Mouse (Mus musculus) stomach, embryonic 16.5 days (tissue): ENCODE data around the gene Fip1l1. TPM values are rescaled to one million over a fixed set of nuclear protein-coding genes. Genes with fewer than 3 reads are reported as not detected.
A peak's percentile ranks its signal among the peaks of the same experiment; 100 is the strongest.

Experiments used
- ATAC-seq: fragments of 200-750 bp; cut with Nextera tagmentation; 2 replicates; pipeline ENCODE4 v1.8.0; 2017; ENCODE audit warnings: moderate number of reproducible peaks, moderate TSS enrichment; ENCODE audit not compliant: insufficient read depth, low FRiP score
- H3K27ac ChIP-seq: fragments of 300-500 bp; sonication (generic); 2 replicates; pipeline ENCODE4 v1.5.1; 2014; ENCODE audit warnings: low read length
- H3K27me3 ChIP-seq: fragments of 300-500 bp; sonication (generic); 2 replicates; pipeline ENCODE4 v1.6.1; 2014; ENCODE audit warnings: low read length, control low read depth, mixed read lengths; ENCODE audit not compliant: control insufficient read depth, insufficient read depth
- H3K36me3 ChIP-seq: fragments of 300-500 bp; sonication (generic); 2 replicates; pipeline ENCODE4 v1.6.1; 2014; ENCODE audit warnings: low read length; ENCODE audit not compliant: control insufficient read depth, insufficient read depth
- H3K4me1 ChIP-seq: fragments of 300-500 bp; sonication (generic); 2 replicates; pipeline ENCODE4 v1.6.1; 2014; ENCODE audit warnings: low read length, control low read depth, mixed read lengths; ENCODE audit not compliant: control insufficient read depth, insufficient read depth
- H3K4me2 ChIP-seq: fragments of 300-500 bp; sonication (generic); 2 replicates; pipeline ENCODE4 v1.6.1; 2014; ENCODE audit warnings: low read depth, low read length, mixed read lengths
- H3K4me3 ChIP-seq: fragments of 300-500 bp; sonication (generic); replicated peaks from 2 replicates; pipeline ENCODE4 v1.5.1; 2014; ENCODE audit warnings: mild to moderate bottlenecking, low read length
- H3K9ac ChIP-seq: fragments of 300-500 bp; sonication (generic); 2 replicates; pipeline ENCODE4 v1.6.1; 2014; ENCODE audit warnings: low read length
- H3K9me3 ChIP-seq: fragments of 300-500 bp; sonication (generic); replicated peaks from 2 replicates; pipeline ENCODE4 v1.6.1; 2016; ENCODE audit warnings: low read length, control low read depth; ENCODE audit not compliant: control insufficient read depth
- WGBS: fragments of 180-500 bp; shearing (Covaris S2); extraction: QIAGEN DNeasy Blood & Tissue Kit; methylation state at CpG from one replicate; pipeline ENCODE4 v1.1.7; 2014; 5-methylcytosine and 5-hydroxymethylcytosine counted together
- polyA plus RNA-seq: library from polyadenylated mRNA; unstranded; fragments of >200 nt; fragmentation: Nextera tagmentation; extraction: Ambion mirVana; gene quantifications from 2 replicates; pipeline ENCODE4 v1.2.1, GENCODE M21; 2015

Fip1l1 gene
- polyA plus RNA-seq, 1 experiment from 2014 or later: 61.8 TPM

GRCm38 (mm10) chr5:74603306-74603705, 68.1 kb downstream of the Fip1l1 start:
- ATAC-seq: no peak
- H3K9ac ChIP-seq: no peak overlapping the region
- peaks cover 5% of the 10 kb centered on the region; the same call in 1 of the 2 replicates for H3K36me3 ChIP-seq
- no peaks in the 10 kb centered on the region for H3K9me3 ChIP-seq
- no peak overlapping the region for H3K4me2 ChIP-seq
- H3K27me3 ChIP-seq: no peaks in the 10 kb centered on the region
- 71% methylated on average over 4 of the region's 4 CpGs for WGBS
- no peaks in the 10 kb centered on the region for H3K4me1 ChIP-seq
- no peak overlapping the region for H3K4me3 ChIP-seq
- no peak overlapping the region for H3K27ac ChIP-seq

GRCm38 (mm10) chr5:74606213-74606612, 71.0 kb downstream of the Fip1l1 start:
- Histone ChIP-seq H3K27ac (no peak overlapping the region), H3K36me3 (no peaks in the 10 kb centered on the region), H3K27me3 (no peaks in the 10 kb centered on the region), H3K9me3 (no peaks in the 10 kb centered on the region), H3K4me2 (no peak overlapping the region), H3K9ac (no peak overlapping the region), H3K4me1 (no peaks in the 10 kb centered on the region), H3K4me3 (no peak overlapping the region)
- no peak for ATAC-seq
- 89% methylated on average over 8 of the region's 8 CpGs for WGBS

- Histone ChIP-seq H3K9ac (no peak overlapping the region), H3K9me3 (0 out of 2 replicates have a peak, but pooled peaks cover 3% of the 10 kb centered on the region), H3K36me3 (no peaks in the 10 kb centered on the region), H3K4me3 (no peak overlapping the region), H3K4me2 (no peak overlapping the region), H3K27ac (no peak overlapping the region), H3K27me3 (no peaks in the 10 kb centered on the region), H3K4me1 (no peaks in the 10 kb centered on the region)
- ATAC-seq: no peak
- 65% methylated on average over 10 of the region's 10 CpGs for WGBS
Measured at GRCm38 (mm10) chr5:74610511-74610910, 75.3 kb downstream of the Fip1l1 start.

- Histone ChIP-seq H3K4me2 (no peak overlapping the region), H3K9ac (no peak overlapping the region), H3K36me3 (no peaks in the 10 kb centered on the region), H3K27ac (no peak overlapping the region), H3K4me1 (no peaks in the 10 kb centered on the region), H3K9me3 (0 out of 2 replicates have a peak, but pooled peaks cover 3% of the 10 kb centered on the region), H3K4me3 (no peak overlapping the region), H3K27me3 (no peaks in the 10 kb centered on the region)
- 76% methylated on average over 5 of the region's 5 CpGs for WGBS
- no peak for ATAC-seq
Measured at GRCm38 (mm10) chr5:74612713-74613112, 77.5 kb downstream of the Fip1l1 start.

GRCm38 (mm10) chr5:74613491-74614151, 78.4 kb downstream of the Fip1l1 start:
- no peak; the same call in 1 of the 2 replicates for ATAC-seq
- Histone ChIP-seq H3K27ac (no peak overlapping the region), H3K27me3 (no peaks in the 10 kb centered on the region), H3K9ac (no peak overlapping the region), H3K4me3 (no peak overlapping the region), H3K4me2 (peak overlapping the region; percentile 13), H3K4me1 (no peaks in the 10 kb centered on the region), H3K9me3 (0 out of 2 replicates have a peak, but pooled peaks cover 3% of the 10 kb centered on the region), H3K36me3 (no peaks in the 10 kb centered on the region)
- WGBS: 29% methylated on average over 18 of the region's 18 CpGs

GRCm38 (mm10) chr5:74617816-74618572, 82.7 kb downstream of the Fip1l1 start:
- no peak overlapping the region for H3K27ac ChIP-seq
- ATAC-seq: no peak
- no peak overlapping the region for H3K4me3 ChIP-seq
- H3K27me3 ChIP-seq: no peaks in the 10 kb centered on the region
- 45% methylated on average over 12 of the region's 13 CpGs for WGBS
- no peak overlapping the region for H3K4me2 ChIP-seq
- H3K9ac ChIP-seq: no peak overlapping the region
- no peaks in the 10 kb centered on the region for H3K4me1 ChIP-seq
- no peaks in the 10 kb centered on the region for H3K9me3 ChIP-seq
- no peaks in the 10 kb centered on the region for H3K36me3 ChIP-seq

- Histone ChIP-seq H3K4me3 (no peak overlapping the region), H3K4me2 (no peak overlapping the region), H3K36me3 (no peaks in the 10 kb centered on the region), H3K9ac (no peak overlapping the region), H3K27me3 (no peaks in the 10 kb centered on the region), H3K9me3 (no peaks in the 10 kb centered on the region), H3K4me1 (no peaks in the 10 kb centered on the region), H3K27ac (no peak overlapping the region)
- 65% methylated on average over 3 of the region's 3 CpGs for WGBS
- no peak for ATAC-seq
Measured at GRCm38 (mm10) chr5:74618573-74619059, 83.4 kb downstream of the Fip1l1 start.

- ATAC-seq: no peak
- WGBS: 51% methylated on average over 7 of the region's 7 CpGs
- no peaks in the 10 kb centered on the region for H3K9me3 ChIP-seq
Measured at GRCm38 (mm10) chr5:74621691-74622470, 86.6 kb downstream of the Fip1l1 start.

More at GRCm38 (mm10) chr5:74621691-74622470, 86.6 kb downstream of the Fip1l1 start:
- Histone ChIP-seq H3K4me3 (no peak overlapping the region), H3K27ac (no peak overlapping the region), H3K36me3 (no peaks in the 10 kb centered on the region), H3K27me3 (no peaks in the 10 kb centered on the region), H3K4me1 (no peaks in the 10 kb centered on the region), H3K4me2 (no peak overlapping the region), H3K9ac (no peak overlapping the region)
